Mouse (Mus musculus) frontal cortex, postnatal 14 days (tissue): ENCODE measurements around the gene Zfp853.

ENCODE experiments used
- DNase-seq, 2 experiments: peaks; one replicate each; pipeline ENCODE4 v3.0.0; 2022; ENCODE audit warnings: low spot score in 2 of 2

The Zfp853 gene

GRCm38 (mm10) chr5:143292879-143293278, 544 bp downstream of the Zfp853 start:
- no peak for DNase-seq

GRCm38 (mm10) chr5:143289299-143289698, 4.1 kb downstream of the Zfp853 start:
- no peak for DNase-seq

- no peak for DNase-seq
Measured at GRCm38 (mm10) chr5:143288378-143288911, 5.0 kb downstream of the Zfp853 start.

- no peak for DNase-seq
Measured at GRCm38 (mm10) chr5:143287774-143288328, 5.6 kb downstream of the Zfp853 start.

- no peak for DNase-seq
Measured at GRCm38 (mm10) chr5:143284762-143285161, 8.7 kb downstream of the Zfp853 start.

GRCm38 (mm10) chr5:143279247-143279646, 14.2 kb downstream of the Zfp853 start:
- DNase-seq, result no peak

- no peak for DNase-seq
Measured at GRCm38 (mm10) chr5:143275761-143276160, 17.7 kb downstream of the Zfp853 start.

GRCm38 (mm10) chr5:143272540-143273330, 20.7 kb downstream of the Zfp853 start:
- no peak for DNase-seq

GRCm38 (mm10) chr5:143272108-143272507, 21.3 kb downstream of the Zfp853 start:
- no peak for DNase-seq

- DNase-seq, result no peak
Measured at GRCm38 (mm10) chr5:143271642-143272041, 21.8 kb downstream of the Zfp853 start.

GRCm38 (mm10) chr5:143270151-143270519, 23.3 kb downstream of the Zfp853 start:
- DNase-seq, result no peak

- DNase-seq, result peak; percentile 45 to 53
Measured at GRCm38 (mm10) chr5:143269363-143270150, 23.9 kb downstream of the Zfp853 start, which contains the start of gene Zfp316. Gene Zfp316, minus strand, starts transcription at chr5:143270022.

GRCm38 (mm10) chr5:143268985-143269362, 24.4 kb downstream of the Zfp853 start:
- DNase-seq, result no peak

- no peak for DNase-seq
Measured at GRCm38 (mm10) chr5:143266794-143267193, 26.6 kb downstream of the Zfp853 start.

- no peak for DNase-seq
Measured at GRCm38 (mm10) chr5:143265409-143265808, 28.0 kb downstream of the Zfp853 start.

- DNase-seq, result no peak
Measured at GRCm38 (mm10) chr5:143264689-143265088, 28.7 kb downstream of the Zfp853 start.

GRCm38 (mm10) chr5:143261636-143262035, 31.8 kb downstream of the Zfp853 start:
- DNase-seq, result no peak

- DNase-seq, result no peak
Measured at GRCm38 (mm10) chr5:143255802-143256201, 37.6 kb downstream of the Zfp853 start.

- DNase-seq, result no peak
Measured at GRCm38 (mm10) chr5:143255131-143255519, 38.3 kb downstream of the Zfp853 start.

- DNase-seq, result no peak
Measured at GRCm38 (mm10) chr5:143254487-143255130, 38.8 kb downstream of the Zfp853 start.

- no peak for DNase-seq
Measured at GRCm38 (mm10) chr5:143253881-143254486, 39.4 kb downstream of the Zfp853 start.
